Mouse (Mus musculus) hindbrain, embryonic 11.5 days (tissue): ENCODE data around the gene Ddx39b. TPM values are rescaled to one million over a fixed set of nuclear protein-coding genes. Genes with fewer than 3 reads are reported as not detected.
A peak's percentile ranks its signal among the peaks of the same experiment; 100 is the strongest.

ENCODE experiments used
- ATAC-seq: fragments of 200-750 bp; cut with Nextera tagmentation; 2 replicates; pipeline ENCODE4 v1.8.0; 2017; ENCODE audit warnings: mild to moderate bottlenecking, moderate TSS enrichment, moderate library complexity; ENCODE audit not compliant: low FRiP score
- DNase-seq: peaks from one replicate; pipeline ENCODE4 v3.0.0-alpha.2; 2015; ENCODE audit warnings: low spot score
- H3K27ac ChIP-seq: fragments of 300-500 bp; sonication (generic); 2 replicates; pipeline ENCODE4 v1.5.1; 2014; ENCODE audit warnings: mild to moderate bottlenecking, low read depth, low read length
- H3K27me3 ChIP-seq: fragments of 300-500 bp; sonication (generic); 2 replicates; pipeline ENCODE4 v1.6.1; 2014; ENCODE audit warnings: mild to moderate bottlenecking, low read length, moderate library complexity, mixed read lengths; ENCODE audit not compliant: control insufficient read depth, insufficient read depth
- H3K36me3 ChIP-seq: fragments of 300-500 bp; sonication (generic); 2 replicates; pipeline ENCODE4 v1.6.1; 2014; ENCODE audit warnings: mild to moderate bottlenecking, low read length, moderate library complexity, mixed read lengths; ENCODE audit not compliant: control insufficient read depth, insufficient read depth
- H3K4me1 ChIP-seq: fragments of 300-500 bp; sonication (generic); replicated peaks from 2 replicates; pipeline ENCODE4 v1.6.1; 2014; ENCODE audit warnings: low read length, mixed read lengths; ENCODE audit not compliant: control insufficient read depth, insufficient read depth
- H3K4me2 ChIP-seq: fragments of 300-500 bp; sonication (generic); replicated peaks from 2 replicates; pipeline ENCODE4 v1.6.1; 2014; ENCODE audit warnings: mild to moderate bottlenecking, low read depth, low read length
- H3K4me3 ChIP-seq: fragments of 300-500 bp; sonication (generic); 2 replicates; pipeline ENCODE4 v1.5.1; 2014; ENCODE audit warnings: low read depth, low read length
- H3K9ac ChIP-seq: fragments of 300-500 bp; sonication (generic); 2 replicates; pipeline ENCODE4 v1.6.1; 2014; ENCODE audit warnings: low read depth, low read length
- H3K9me3 ChIP-seq: fragments of 300-500 bp; sonication (generic); 2 replicates; pipeline ENCODE4 v1.6.1; 2016; ENCODE audit warnings: low read length; ENCODE audit not compliant: control insufficient read depth
- WGBS: fragments of 180-500 bp; shearing (Covaris S2); extraction: QIAGEN DNeasy Blood & Tissue Kit; methylation state at CpG from one replicate; pipeline ENCODE4 v1.1.7; 2014; 5-methylcytosine and 5-hydroxymethylcytosine counted together
- polyA plus RNA-seq: library from polyadenylated mRNA; unstranded; fragments of >200 nt; fragmentation: Nextera tagmentation; extraction: Ambion mirVana; gene quantifications from 2 replicates; pipeline ENCODE4 v1.2.1, GENCODE M21; 2014

Gene Ddx39b
- polyA plus RNA-seq, 1 experiment from 2014 or later: 633 TPM

- under 1% methylated on average over 35 of the region's 35 CpGs for WGBS
- Histone ChIP-seq H3K9ac (peak within 1 kb of the TSS; percentile 87), H3K27me3 (no peaks in the 10 kb centered on the region), H3K4me3 (peak within 1 kb of the TSS; percentile 46), H3K4me2 (peak within 1 kb of the TSS; percentile 79), H3K4me1 (peaks cover 6% of the 10 kb centered on the region), H3K9me3 (no peaks in the 10 kb centered on the region), H3K36me3 (no peaks in the 10 kb centered on the region), H3K27ac (peak within 1 kb of the TSS; percentile 86)
- peak; percentile 83 for ATAC-seq
- peak; percentile 91 for DNase-seq
Measured at GRCm38 (mm10) chr17:35235614-35236389, 5.7 kb upstream of the Ddx39b start, which contains the start of gene Nfkbil1. TSS of gene Nfkbil1 (minus strand) at chr17:35235792.

- Histone ChIP-seq H3K9ac (peak overlapping the region; percentile 87; the same call in 1 of the 2 replicates), H3K27ac (peak overlapping the region; percentile 86), H3K27me3 (no peaks in the 10 kb centered on the region), H3K4me3 (peak overlapping the region; percentile 46), H3K9me3 (no peaks in the 10 kb centered on the region), H3K4me2 (peak overlapping the region; percentile 79), H3K4me1 (peaks cover 6% of the 10 kb centered on the region), H3K36me3 (no peaks in the 10 kb centered on the region)
- peak; percentile 72 for ATAC-seq
- peak; percentile 99 for DNase-seq
- under 1% methylated on average over 18 of the region's 18 CpGs for WGBS
Measured at GRCm38 (mm10) chr17:35236390-35236746, 5.2 kb upstream of the Ddx39b start.

- H3K27ac ChIP-seq: no peak overlapping the region
- peak overlapping the region; percentile 46; the same call in 1 of the 2 replicates for H3K4me3 ChIP-seq
- no peaks in the 10 kb centered on the region for H3K9me3 ChIP-seq
- DNase-seq: no peak
- WGBS: 80% methylated on average over 9 of the region's 9 CpGs
- H3K36me3 ChIP-seq: no peaks in the 10 kb centered on the region
- ATAC-seq: no peak
- no peaks in the 10 kb centered on the region for H3K27me3 ChIP-seq
- H3K4me2 ChIP-seq: peak overlapping the region; percentile 79; the same call in 1 of the 2 replicates
- peaks cover 6% of the 10 kb centered on the region for H3K4me1 ChIP-seq
- no peak overlapping the region for H3K9ac ChIP-seq
Measured at GRCm38 (mm10) chr17:35236996-35237395, 4.5 kb upstream of the Ddx39b start.

GRCm38 (mm10) chr17:35237504-35237903 is 4.0 kb upstream of the Ddx39b start:
- H3K27ac ChIP-seq: no peak overlapping the region
- DNase-seq: no peak
- WGBS: 85% methylated on average over 12 of the region's 12 CpGs
- no peak overlapping the region for H3K4me2 ChIP-seq
- no peaks in the 10 kb centered on the region for H3K9me3 ChIP-seq
- H3K4me3 ChIP-seq: no peak overlapping the region
- no peaks in the 10 kb centered on the region for H3K36me3 ChIP-seq
- H3K27me3 ChIP-seq: no peaks in the 10 kb centered on the region
- H3K9ac ChIP-seq: no peak overlapping the region
- ATAC-seq: no peak
- H3K4me1 ChIP-seq: peaks cover 6% of the 10 kb centered on the region

GRCm38 (mm10) chr17:35239700-35240099 is 1.8 kb upstream of the Ddx39b start:
- Histone ChIP-seq H3K36me3 (peaks cover 10% of the 10 kb centered on the region), H3K9me3 (no peaks in the 10 kb centered on the region), H3K4me1 (peaks cover 18% of the 10 kb centered on the region), H3K4me3 (no peak overlapping the region), H3K9ac (no peak overlapping the region), H3K4me2 (no peak overlapping the region), H3K27ac (no peak overlapping the region), H3K27me3 (no peaks in the 10 kb centered on the region)
- WGBS: 81% methylated on average over 5 of the region's 5 CpGs
- DNase-seq (no peak), ATAC-seq (no peak)

- peaks cover 18% of the 10 kb centered on the region for H3K36me3 ChIP-seq
- H3K9ac ChIP-seq: peak overlapping the region; percentile 58
- peak overlapping the region; percentile 98 for H3K27ac ChIP-seq
- ATAC-seq (no peak; the same call in 1 of the 2 replicates), DNase-seq (no peak)
- H3K4me3 ChIP-seq: peak overlapping the region; percentile 97
- 34% methylated on average over 12 of the region's 12 CpGs for WGBS
- H3K4me2 ChIP-seq: peak overlapping the region; percentile 71
- H3K4me1 ChIP-seq: peaks cover 23% of the 10 kb centered on the region
- no peaks in the 10 kb centered on the region for H3K9me3 ChIP-seq
- no peaks in the 10 kb centered on the region for H3K27me3 ChIP-seq
Measured at GRCm38 (mm10) chr17:35240384-35241304, 902 bp upstream of the Ddx39b start.

GRCm38 (mm10) chr17:35242015-35242941 is 732 bp downstream of the Ddx39b start:
- peaks cover 24% of the 10 kb centered on the region for H3K4me1 ChIP-seq
- no peaks in the 10 kb centered on the region for H3K9me3 ChIP-seq
- peak overlapping the region; percentile 71 for H3K4me2 ChIP-seq
- H3K27me3 ChIP-seq: no peaks in the 10 kb centered on the region
- peak; percentile 82 for DNase-seq
- under 1% methylated on average over 55 of the region's 55 CpGs for WGBS
- H3K36me3 ChIP-seq: peaks cover 32% of the 10 kb centered on the region
- peak overlapping the region; percentile 98 for H3K27ac ChIP-seq
- peak overlapping the region; percentile 97 for H3K4me3 ChIP-seq
- peak overlapping the region; percentile 100 for H3K9ac ChIP-seq
- peak; percentile 71 for ATAC-seq

- peak; percentile 71 for DNase-seq
- Histone ChIP-seq H3K9ac (peak overlapping the region; percentile 100), H3K36me3 (peaks cover 37% of the 10 kb centered on the region), H3K4me3 (peak overlapping the region; percentile 97), H3K4me1 (peaks cover 24% of the 10 kb centered on the region), H3K27me3 (no peaks in the 10 kb centered on the region), H3K9me3 (no peaks in the 10 kb centered on the region), H3K4me2 (peak overlapping the region; percentile 71), H3K27ac (peak overlapping the region; percentile 98)
- 7% methylated on average over 16 of the region's 16 CpGs for WGBS
- ATAC-seq: no peak
Measured at GRCm38 (mm10) chr17:35243086-35243485, 1.5 kb downstream of the Ddx39b start.
